Mouse (Mus musculus): Measurements from ENCODE around the gene Pde4b.

DNA sequence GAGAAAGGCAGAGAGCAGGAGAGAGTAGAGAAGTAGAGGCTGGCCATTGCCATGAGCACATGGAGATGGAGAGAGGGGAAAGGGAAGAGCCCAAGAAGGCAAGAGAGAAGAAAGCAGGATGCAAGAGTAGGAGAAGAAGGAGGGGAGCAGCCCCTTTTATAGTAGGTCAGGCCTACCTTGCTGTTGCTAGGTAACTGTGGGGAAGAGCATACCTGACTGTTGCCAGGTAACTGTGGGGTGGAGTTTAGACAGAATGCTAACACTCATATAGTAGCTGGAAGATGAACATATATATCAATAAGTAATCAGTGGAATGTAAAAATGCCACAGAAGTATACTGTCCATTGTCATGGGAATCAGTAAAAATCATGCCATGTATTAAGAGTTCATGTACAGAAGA is 172.9 kb downstream of the Pde4b start:
- TF ChIP-seq CTCF (IDR thresholded peaks at IDR 0.05; ENCODE audit: low read depth, low read length) = no peak
- no peak for TF ChIP-seq EP300 (IDR thresholded peaks at IDR 0.05; ENCODE audit: insufficient read depth, low read depth, low read length)

Measured in ES-Bruce4 (cell line).